Mouse (Mus musculus) MEL (cell line): ENCODE results near the gene Ddx27. TPM values are rescaled to one million over a fixed set of nuclear protein-coding genes. Genes with fewer than 3 reads are reported as not detected.

Experiments used
- DNase-seq: peaks from one replicate; pipeline ENCODE4 v3.0.0; 2011; ENCODE audit warnings: low read depth, low spot score
- H3K27ac ChIP-seq: 2 replicates; pipeline ENCODE4 v1.5.1; 2012; ENCODE audit warnings: low read depth, mild to moderate bottlenecking, control low read depth, low read length, moderate library complexity; ENCODE audit not compliant: control insufficient read depth
- H3K27me3 ChIP-seq, 2 experiments: fragments of 150-350 bp in 1 of 2; sonication (generic) in 1 of 2; 2 replicates each; pipeline ENCODE4 v1.6.1; 2012; ENCODE audit warnings: low read length in 2 of 2, mild to moderate bottlenecking in 2 of 2, improper control_type of control experiment in 1 of 2, moderate library complexity in 1 of 2; ENCODE audit not compliant: insufficient read depth in 2 of 2, control insufficient read depth in 1 of 2
- H3K36me3 ChIP-seq, 2 experiments: 2 replicates each; pipeline ENCODE4 v1.6.1; 2012 to 2014; ENCODE audit warnings: low read length in 2 of 2, improper control_type of control experiment in 1 of 2, inconsistent platforms in 1 of 2, mild to moderate bottlenecking in 1 of 2; ENCODE audit not compliant: insufficient read depth in 2 of 2, control insufficient read depth in 1 of 2
- H3K4me1 ChIP-seq, 2 experiments: fragments of 150-350 bp in 1 of 2; sonication (generic) in 1 of 2; 2 replicates each; pipeline ENCODE4 v1.6.1; 2012; ENCODE audit warnings: low read length in 2 of 2, improper control_type of control experiment in 1 of 2, mild to moderate bottlenecking in 1 of 2; ENCODE audit not compliant: insufficient read depth in 2 of 2, control insufficient read depth in 1 of 2
- H3K4me3 ChIP-seq, 2 experiments: fragments of 150-350 bp in 1 of 2; sonication (generic) in 1 of 2; 2 replicates each; pipeline ENCODE4 v1.5.1; 2012; ENCODE audit warnings: low read depth in 2 of 2, low read length in 2 of 2, mild to moderate bottlenecking in 2 of 2, moderate library complexity in 2 of 2, control low read depth in 1 of 2, improper control_type of control experiment in 1 of 2; ENCODE audit not compliant: control insufficient read depth in 1 of 2, insufficient read depth in 1 of 2
- H3K79me2 ChIP-seq: 2 replicates; pipeline ENCODE4 v1.6.1; 2012; ENCODE audit warnings: mild to moderate bottlenecking, low read length, moderate library complexity; ENCODE audit not compliant: control insufficient read depth, poor library complexity, insufficient read depth
- H3K9ac ChIP-seq: 2 replicates; pipeline ENCODE4 v1.6.1; 2012; ENCODE audit warnings: low read depth, mild to moderate bottlenecking, control low read depth, low read length, moderate library complexity; ENCODE audit not compliant: control insufficient read depth, poor library complexity, severe bottlenecking
- H3K9me3 ChIP-seq: fragments of 150-350 bp; sonication (generic); replicated peaks from 2 replicates; pipeline ENCODE4 v1.6.1; 2012; ENCODE audit warnings: mild to moderate bottlenecking, low read length, improper control_type of control experiment, moderate library complexity; ENCODE audit not compliant: insufficient read depth
- BHLHE40 ChIP-seq: IDR thresholded peaks from 2 replicates; pipeline ENCODE4 v1.6.1; 2012; ENCODE audit warnings: low read depth, mild to moderate bottlenecking, inconsistent platforms, low read length, improper control_type of control experiment, borderline replicate concordance
- CHD2 ChIP-seq: IDR thresholded peaks from 2 replicates; pipeline ENCODE4 v1.6.1; 2011; ENCODE audit warnings: low read length, improper control_type of control experiment
- ELF1 ChIP-seq: IDR thresholded peaks from 2 replicates; pipeline ENCODE4 v1.6.1; 2014; ENCODE audit warnings: low read depth, mild to moderate bottlenecking, inconsistent platforms, low read length, improper control_type of control experiment, moderate library complexity
- EP300 ChIP-seq, 2 experiments: IDR thresholded peaks; 2 replicates each; pipeline ENCODE4 v1.6.1; 2011; ENCODE audit warnings: improper control_type of control experiment in 2 of 2, low read length in 2 of 2, low read depth in 1 of 2, mild to moderate bottlenecking in 1 of 2
- ETS1 ChIP-seq: IDR thresholded peaks from 2 replicates; pipeline ENCODE4 v1.6.1; 2012; ENCODE audit warnings: low read depth, mild to moderate bottlenecking, inconsistent platforms, low read length, improper control_type of control experiment, moderate library complexity
- HCFC1 ChIP-seq: IDR thresholded peaks from 2 replicates; pipeline ENCODE4 v1.6.1; 2012; ENCODE audit warnings: low read depth, mild to moderate bottlenecking, inconsistent platforms, low read length, improper control_type of control experiment, moderate library complexity
- KAT2A ChIP-seq: conservative IDR thresholded peaks from 2 replicates; pipeline ENCODE4 v1.6.1; 2012; ENCODE audit warnings: low read depth, low read length, improper control_type of control experiment, inconsistent platforms
- MAZ ChIP-seq: IDR thresholded peaks from 2 replicates; pipeline ENCODE4 v1.6.1; 2012; ENCODE audit warnings: low read depth, mild to moderate bottlenecking, inconsistent platforms, low read length, improper control_type of control experiment
- RAD21 ChIP-seq: IDR thresholded peaks from 2 replicates; pipeline ENCODE4 v1.6.1; 2011; ENCODE audit warnings: mild to moderate bottlenecking, low read depth, low read length, improper control_type of control experiment
- SIN3A ChIP-seq: IDR thresholded peaks from 2 replicates; pipeline ENCODE4 v1.6.1; 2012; ENCODE audit warnings: low read length, improper control_type of control experiment, inconsistent platforms
- TCF12 ChIP-seq: IDR thresholded peaks from 2 replicates; pipeline ENCODE4 v1.6.1; 2014; ENCODE audit warnings: low read depth, mild to moderate bottlenecking, inconsistent platforms, low read length, improper control_type of control experiment, moderate library complexity
- USF1 ChIP-seq: IDR thresholded peaks from 2 replicates; pipeline ENCODE4 v1.6.1; 2014; ENCODE audit warnings: low read depth, mild to moderate bottlenecking, inconsistent platforms, low read length, improper control_type of control experiment, moderate library complexity
- ZC3H11A ChIP-seq: IDR thresholded peaks from 2 replicates; pipeline ENCODE4 v1.6.1; 2012; ENCODE audit warnings: low read depth, mild to moderate bottlenecking, inconsistent platforms, low read length, improper control_type of control experiment
- ZNF384 ChIP-seq: IDR thresholded peaks from 2 replicates; pipeline ENCODE4 v1.6.1; 2012; ENCODE audit warnings: low read depth, mild to moderate bottlenecking, inconsistent platforms, low read length, improper control_type of control experiment
- polyA plus RNA-seq, 2 experiments: library from polyadenylated mRNA; stranded (reverse) in 1 of 2; unstranded in 1 of 2; fragments of >175 nt in 1 of 2; fragments of >200 nt in 1 of 2; gene quantifications; 2 replicates each; pipeline versions ENCODE4 v1.2.1 to v1.2.4; 2012; ENCODE audit warnings: low replicate concordance in 2 of 2, low read depth in 1 of 2; ENCODE audit not compliant: insufficient read length in 2 of 2, insufficient read depth in 1 of 2, missing spikeins in 1 of 2
- total RNA-seq: library from RNA; depleted of rRNA; stranded (reverse); fragments of 300-350 nt; gene quantifications from 2 replicates; pipeline ENCODE4 v1.2.3, GENCODE M21; 2012

Gene Ddx27
- total and polyA plus RNA-seq, 3 experiments = 61.7 to 181 (median 143) TPM

DNA sequence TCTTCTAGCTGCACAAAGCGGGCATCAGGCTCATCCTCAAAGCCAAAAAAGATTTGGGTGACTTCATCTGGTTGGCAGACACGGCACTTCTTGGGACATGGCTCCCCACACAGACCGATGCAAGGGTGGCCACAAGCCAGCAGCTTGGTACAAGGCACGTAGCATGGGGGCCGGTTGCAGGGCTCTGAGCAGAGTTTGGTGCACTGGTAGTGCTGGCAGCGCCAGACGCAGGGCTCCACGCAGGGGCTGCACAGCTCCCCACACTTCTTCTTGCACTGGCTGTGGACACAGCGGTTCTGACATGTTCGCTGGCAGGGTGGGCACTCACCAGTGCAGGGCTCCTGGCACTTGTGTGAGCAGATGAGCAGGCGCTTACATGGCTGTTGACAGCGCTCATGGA lies 22.7 kb downstream of the Ddx27 start:
- no peak for DNase-seq
- H3K27me3 ChIP-seq = no peaks in the 10 kb centered on the region
- no peak overlapping the region for H3K9ac ChIP-seq
- no peaks in the 10 kb centered on the region for H3K79me2 ChIP-seq
- no peaks in the 10 kb centered on the region for H3K9me3 ChIP-seq
- H3K4me1 ChIP-seq = peaks cover 0 to 3% of the 10 kb centered on the region in 2 experiments; a peak in 2 of 4 replicates
- no peak for TF ChIP-seq USF1
- no peak for TF ChIP-seq BHLHE40
- no peak for TF ChIP-seq CHD2
- TF ChIP-seq SIN3A = no peak
- TF ChIP-seq ZC3H11A = no peak
- H3K27ac ChIP-seq = no peak overlapping the region
- no peak overlapping the region for H3K4me3 ChIP-seq
- H3K36me3 ChIP-seq = peaks cover 2 to 12% of the 10 kb centered on the region in 2 experiments

DNA sequence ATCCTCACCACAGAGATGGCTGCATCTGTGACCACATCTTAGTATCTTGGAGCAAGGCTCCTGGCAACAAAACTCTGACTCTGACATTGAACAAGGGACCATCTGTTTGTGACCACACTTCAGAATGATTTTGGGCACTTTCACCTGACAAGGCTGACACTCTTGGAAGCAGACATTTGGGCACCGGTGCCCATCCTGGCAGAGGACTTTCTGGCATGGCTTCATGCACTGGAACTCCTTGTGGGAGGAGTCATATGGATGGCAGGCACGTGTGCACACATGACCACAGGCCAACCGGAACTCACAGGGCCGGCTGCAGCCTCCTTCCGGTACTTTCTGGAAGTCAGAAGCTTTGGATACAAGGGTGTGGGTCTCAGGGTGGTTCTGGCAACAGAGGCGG lies 23.3 kb downstream of the Ddx27 start:
- peaks cover 3 to 9% of the 10 kb centered on the region in 2 experiments for H3K4me1 ChIP-seq
- H3K9ac ChIP-seq = no peak overlapping the region
- H3K4me3 ChIP-seq = no peak overlapping the region
- no peaks in the 10 kb centered on the region for H3K79me2 ChIP-seq
- TF ChIP-seq RAD21 (no peak), ZC3H11A (no peak), MAZ (no peak), KAT2A (no peak), HCFC1 (no peak), ETS1 (no peak)
- no peaks in the 10 kb centered on the region for H3K27me3 ChIP-seq
- H3K9me3 ChIP-seq = no peaks in the 10 kb centered on the region
- no peak for DNase-seq
- H3K36me3 ChIP-seq = peaks cover 8 to 11% of the 10 kb centered on the region in 2 experiments
- H3K27ac ChIP-seq = no peak overlapping the region

DNA sequence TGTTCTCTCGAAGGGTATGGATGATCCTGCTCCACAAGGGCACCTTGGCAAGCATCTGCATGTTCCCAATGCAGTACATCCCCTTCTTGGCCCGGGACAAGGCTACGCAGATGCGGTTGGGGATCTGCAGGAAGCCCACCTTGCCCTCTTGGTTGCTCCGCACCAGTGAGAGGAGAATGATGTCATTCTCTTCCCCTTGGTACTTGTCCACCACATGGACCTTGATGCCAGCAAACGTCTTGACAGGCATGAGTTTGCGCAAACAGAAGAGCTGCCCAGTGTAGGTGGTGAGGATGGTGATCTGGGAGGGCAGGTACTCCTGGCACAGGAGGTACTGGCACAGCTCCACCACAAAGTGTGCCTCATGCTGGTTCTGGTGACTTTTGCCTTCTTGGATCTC lies 23.7 kb downstream of the Ddx27 start:
- no peak overlapping the region for H3K4me3 ChIP-seq
- no peaks in the 10 kb centered on the region for H3K9me3 ChIP-seq
- no peaks in the 10 kb centered on the region for H3K27me3 ChIP-seq
- TF ChIP-seq CHD2 = no peak
- no peak for TF ChIP-seq HCFC1
- TF ChIP-seq USF1 = no peak
- TF ChIP-seq TCF12 = no peak
- TF ChIP-seq ELF1 = no peak
- no peak for TF ChIP-seq RAD21
- no peak for TF ChIP-seq ZNF384
- TF ChIP-seq EP300 (IDR thresholded peaks at IDR 0.05; ENCODE audit: low read depth in 1 of 2, low read length in 2 of 2) = no peak
- TF ChIP-seq BHLHE40 = no peak
- H3K79me2 ChIP-seq = no peaks in the 10 kb centered on the region
- no peak overlapping the region for H3K9ac ChIP-seq
- DNase-seq = no peak
- no peak overlapping the region for H3K27ac ChIP-seq
- H3K4me1 ChIP-seq = peaks cover 3 to 11% of the 10 kb centered on the region in 2 experiments
- peaks cover 10% of the 10 kb centered on the region in 2 experiments for H3K36me3 ChIP-seq
